Mouse (Mus musculus) lung, postnatal 14 days (tissue): ENCODE measurements around the gene Atxn7l1.

ENCODE experiments used
- DNase-seq: peaks from one replicate; pipeline ENCODE4 v3.0.0; 2021

Gene Atxn7l1

DNA sequence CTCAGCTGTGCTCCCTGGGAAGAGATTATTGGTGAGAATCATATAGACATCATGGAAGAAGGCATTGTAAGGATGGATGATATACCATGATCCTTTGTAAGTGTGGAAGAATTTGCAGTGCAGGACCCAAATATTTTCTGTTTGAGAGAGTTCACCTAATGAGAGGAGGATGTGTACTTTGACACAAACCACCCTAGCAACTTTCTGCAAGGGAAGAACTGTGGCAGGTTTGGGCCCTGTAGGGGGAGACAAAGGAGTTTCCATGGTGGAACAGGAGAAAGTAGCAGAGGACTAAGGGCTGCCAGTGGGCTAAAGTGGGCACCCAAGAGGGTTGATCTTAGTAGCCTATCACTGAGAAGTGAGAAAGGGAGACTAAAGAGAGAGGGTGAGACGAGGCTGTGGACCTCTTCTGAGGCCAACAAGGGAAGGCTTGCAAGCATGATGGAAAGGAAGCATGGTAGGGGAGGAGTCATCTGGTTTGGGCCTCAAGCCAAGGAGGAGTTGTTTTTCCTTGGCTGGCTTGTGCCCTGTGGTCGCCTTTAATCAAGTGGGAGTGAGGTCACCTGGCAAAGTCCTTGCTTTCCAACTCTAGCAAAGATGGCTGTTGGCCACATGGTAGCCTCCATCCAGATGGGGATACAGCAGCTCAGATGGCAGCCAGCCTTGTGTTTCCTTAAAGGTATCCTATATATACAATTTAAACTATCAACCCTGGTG is 243.5 kb downstream of the Atxn7l1 start:
- no peak for DNase-seq

DNA sequence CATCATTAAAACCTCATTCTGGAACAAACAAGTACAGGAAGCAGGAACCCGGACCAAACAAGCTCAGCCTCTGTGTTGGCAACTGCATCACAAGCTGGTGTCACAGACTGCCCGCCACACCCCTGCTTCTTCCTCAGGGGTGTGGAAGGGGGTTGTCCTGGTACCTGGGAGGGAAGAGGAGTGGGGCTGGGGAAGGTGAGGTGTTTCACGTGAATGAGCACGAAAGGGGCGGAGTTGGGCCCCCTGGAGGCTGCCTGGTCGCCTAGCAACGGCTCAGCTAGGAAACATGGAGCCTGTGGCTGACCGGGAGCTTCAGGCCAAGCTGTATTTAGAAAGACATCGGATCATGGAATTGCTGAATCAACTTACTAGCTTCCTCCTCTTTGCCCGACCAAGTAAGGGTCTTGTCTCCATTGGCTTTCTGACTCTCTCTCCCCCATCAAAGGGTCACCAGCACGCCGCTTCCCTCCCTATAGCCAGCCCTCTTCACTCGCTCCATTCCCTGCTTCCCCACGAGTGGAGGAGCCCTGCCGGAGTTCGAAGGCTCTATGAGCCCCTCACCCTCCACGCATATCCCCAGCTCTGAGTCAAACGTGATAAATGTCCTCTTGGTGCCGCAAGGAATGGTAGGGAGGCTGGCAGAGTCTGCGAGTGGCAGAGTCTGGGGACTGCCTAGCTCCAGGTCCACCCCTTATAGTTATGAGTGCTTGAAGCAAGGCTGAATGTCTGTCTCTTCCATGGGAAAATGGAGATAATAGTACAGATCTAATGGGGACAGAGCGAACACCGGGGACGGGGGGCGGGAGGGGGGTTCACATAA is 247.5 kb downstream of the Atxn7l1 start, which contains the start of gene Efcab10:
Efcab10 (plus strand) TSS at position 51 of the 820 bp plus-strand sequence.
- DNase-seq: peak; percentile 9

DNA sequence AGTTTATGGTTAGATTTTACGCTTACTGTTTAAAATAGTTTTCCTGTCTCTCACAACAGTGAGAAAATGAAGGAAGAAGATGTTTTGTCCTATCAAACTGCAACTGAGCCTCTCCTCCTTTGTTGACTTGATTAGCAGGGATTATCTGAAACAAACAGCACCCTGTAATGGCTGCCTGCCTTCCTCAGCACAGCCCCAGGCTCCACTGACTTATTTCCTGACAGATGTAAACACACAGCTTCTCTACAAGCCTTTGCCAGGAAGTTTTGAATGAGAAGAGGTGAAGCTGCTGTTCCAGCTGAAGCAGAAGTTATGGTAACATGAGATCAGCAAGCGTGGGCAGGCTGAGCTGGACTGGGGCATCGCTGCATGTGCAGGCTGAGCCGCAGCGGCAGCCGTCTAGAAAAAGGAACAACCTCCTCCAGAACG is 255.8 kb downstream of the Atxn7l1 start:
- peak; percentile 15 for DNase-seq

DNA sequence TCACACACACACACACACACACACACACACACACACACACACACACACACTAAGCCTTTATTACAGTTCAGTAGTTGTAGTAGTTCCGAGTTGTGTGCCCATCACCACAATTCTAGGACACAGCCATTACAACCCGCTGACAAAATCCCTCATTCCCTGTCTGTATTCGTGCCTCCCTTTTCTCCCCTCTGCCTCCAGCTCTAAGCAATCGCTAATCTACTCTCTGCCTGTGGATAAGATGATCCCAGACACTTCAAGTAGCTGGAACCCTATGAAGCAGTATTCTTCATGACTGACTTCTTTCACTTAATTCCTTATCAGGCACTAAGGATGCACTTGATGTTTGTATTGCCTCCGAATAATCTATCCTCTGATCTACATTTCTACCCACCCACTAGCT is 257.5 kb downstream of the Atxn7l1 start:
- DNase-seq: no peak

DNA sequence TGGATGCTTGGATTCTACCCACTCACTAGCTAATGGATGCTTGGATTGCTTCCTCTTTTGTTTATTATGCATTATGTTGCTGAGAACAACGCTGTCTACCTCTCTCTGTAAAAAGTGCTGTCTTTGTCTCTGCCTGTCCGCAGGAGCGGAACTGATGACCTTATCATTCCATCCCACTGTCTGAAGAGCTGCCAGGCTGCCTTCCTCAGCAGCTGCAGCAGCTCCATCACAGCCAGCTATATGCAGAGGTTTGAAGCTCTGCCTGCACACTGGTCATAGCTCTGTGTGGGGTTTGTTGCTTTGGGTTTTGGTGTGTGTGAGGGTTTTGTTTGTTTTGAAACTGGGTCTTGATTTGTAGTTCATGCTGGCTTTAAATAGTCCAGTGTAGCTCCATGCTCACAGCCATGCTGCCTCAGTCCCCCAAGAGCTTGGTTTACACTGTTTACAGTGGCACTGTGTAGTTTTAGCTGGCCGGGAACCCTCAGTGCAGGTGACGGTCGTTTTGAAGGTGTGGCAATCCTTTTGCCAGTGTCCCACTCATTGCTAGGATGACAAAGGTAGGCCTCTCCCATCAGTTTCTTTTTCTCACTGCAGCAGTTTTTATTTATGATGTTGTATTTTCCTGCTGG is 258.0 kb downstream of the Atxn7l1 start:
- DNase-seq: peak; percentile 14

DNA sequence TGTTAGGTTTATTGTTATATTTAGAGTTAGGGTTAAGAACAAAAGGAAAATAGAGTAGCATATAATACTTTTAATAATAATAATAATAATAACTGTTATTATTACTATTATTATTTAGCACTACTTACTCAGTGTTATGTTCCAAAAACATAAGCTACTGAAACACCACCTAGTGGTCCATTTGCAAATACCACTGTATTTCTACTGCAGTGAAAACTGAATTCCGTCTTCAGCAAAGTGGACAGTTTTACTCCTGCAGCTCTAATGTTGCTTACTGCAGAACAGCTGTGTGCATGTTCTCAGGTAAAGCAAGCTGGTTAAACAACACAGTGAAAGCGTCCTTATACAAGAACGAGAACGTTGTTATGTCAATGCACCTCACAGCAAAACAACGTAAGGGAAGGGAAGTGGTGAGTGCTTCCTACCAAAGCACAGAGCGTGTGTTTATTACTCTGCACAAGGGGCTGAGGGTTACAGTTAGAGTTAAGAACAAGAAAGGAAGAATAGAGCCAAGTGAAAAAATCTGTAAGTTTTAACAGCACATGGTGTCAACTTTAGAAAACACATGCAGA is 264.2 kb downstream of the Atxn7l1 start:
- DNase-seq: no peak
